ENCODE assay signal across 1 mouse cellular context in the genomic region with DNA sequence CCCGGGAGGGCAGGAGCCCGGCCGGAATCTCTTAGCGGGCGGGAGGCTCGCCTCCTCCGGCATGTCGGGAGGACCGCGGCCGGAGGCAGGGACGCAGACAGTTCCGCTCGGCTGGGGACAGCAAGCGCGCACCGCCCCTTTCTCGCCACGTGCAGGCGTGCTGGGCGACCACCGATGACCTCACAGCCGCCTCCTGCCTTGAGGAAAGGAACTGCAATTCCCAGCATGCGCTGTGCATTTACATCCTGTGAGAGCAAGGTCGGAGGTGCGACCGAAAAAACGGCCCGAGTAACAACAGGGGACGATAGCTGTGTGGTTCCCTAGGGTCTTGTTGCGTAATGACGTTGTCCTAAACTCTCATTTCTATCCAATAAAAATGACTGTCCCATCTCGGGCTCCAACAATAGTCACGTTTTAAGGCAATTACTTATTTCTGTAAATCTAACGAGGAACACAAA.
A peak's percentile ranks its signal among the peaks of the same experiment; 100 is the strongest.
TF ChIP-seq lines count a peak whose summit lies in the region.

Gene Dhx33, minus strand, starts transcription at position 122 of the 458 bp plus-strand sequence.

TF ChIP-seq in myocyte, 11 proteins besides CTCF, POLR2A, EP300 and RAD21 (continued from another document):
- TF ChIP-seq MYOG (IDR thresholded peaks at IDR 0.05; ENCODE audit: control insufficient read depth in 1 of 3, insufficient read depth in 1 of 3, insufficient read length in 2 of 3, low read depth in 2 of 3) (no peak), CEBPB (IDR thresholded peaks at IDR 0.05; ENCODE audit: insufficient read depth, poor library complexity, severe bottlenecking) (peak; percentile 94)
TF ChIP-seq in myocyte: peak in this region for 5.
